Mouse (Mus musculus) limb, embryonic 11.5 days (tissue): ENCODE measurements around the gene Brms1. TPM values are rescaled to one million over a fixed set of nuclear protein-coding genes. Genes with fewer than 3 reads are reported as not detected.

Source experiments
- ATAC-seq: fragments of 200-750 bp; cut with Nextera tagmentation; 2 replicates; pipeline ENCODE4 v1.8.0; 2017; ENCODE audit warnings: low read depth; ENCODE audit not compliant: insufficient number of reproducible peaks, low FRiP score, low TSS enrichment
- DNase-seq: peaks from one replicate; pipeline ENCODE4 v3.0.0-alpha.2; 2015; ENCODE audit warnings: low spot score
- H3K27ac ChIP-seq: fragments of 300-500 bp; sonication (generic); replicated peaks from 2 replicates; pipeline ENCODE4 v1.5.1; 2014; ENCODE audit warnings: low read depth, mild to moderate bottlenecking, low read length
- H3K27me3 ChIP-seq: fragments of 300-500 bp; sonication (generic); 2 replicates; pipeline ENCODE4 v1.6.1; 2014; ENCODE audit warnings: mild to moderate bottlenecking, low read length, mixed read lengths; ENCODE audit not compliant: control insufficient read depth, insufficient read depth
- H3K36me3 ChIP-seq: fragments of 300-500 bp; sonication (generic); 2 replicates; pipeline ENCODE4 v1.6.1; 2014; ENCODE audit warnings: mild to moderate bottlenecking, low read length, moderate library complexity, mixed read lengths; ENCODE audit not compliant: control insufficient read depth, insufficient read depth
- H3K4me1 ChIP-seq: fragments of 300-500 bp; sonication (generic); 2 replicates; pipeline ENCODE4 v1.6.1; 2014; ENCODE audit warnings: low read length, mixed read lengths; ENCODE audit not compliant: control insufficient read depth, insufficient read depth
- H3K4me2 ChIP-seq: fragments of 300-500 bp; sonication (generic); 2 replicates; pipeline ENCODE4 v1.6.1; 2014; ENCODE audit warnings: low read depth, mild to moderate bottlenecking, moderate library complexity; ENCODE audit not compliant: severe bottlenecking
- H3K4me3 ChIP-seq: fragments of 300-500 bp; sonication (generic); 2 replicates; pipeline ENCODE4 v1.5.1; 2014; ENCODE audit warnings: low read depth, low read length
- H3K9ac ChIP-seq: fragments of 300-500 bp; sonication (generic); 2 replicates; pipeline ENCODE4 v1.6.1; 2014; ENCODE audit warnings: mild to moderate bottlenecking, low read length
- H3K9me3 ChIP-seq: fragments of 300-500 bp; sonication (generic); 2 replicates; pipeline ENCODE4 v1.6.1; 2016; ENCODE audit warnings: low read length; ENCODE audit not compliant: control insufficient read depth
- WGBS: fragments of 180-500 bp; shearing (Covaris S2); extraction: QIAGEN DNeasy Blood & Tissue Kit; methylation state at CpG from one replicate; pipeline ENCODE4 v1.1.7; 2014; 5-methylcytosine and 5-hydroxymethylcytosine counted together
- polyA plus RNA-seq: library from polyadenylated mRNA; unstranded; fragments of >200 nt; fragmentation: Nextera tagmentation; extraction: Ambion mirVana; gene quantifications from 2 replicates; pipeline ENCODE4 v1.2.1, GENCODE M21; 2014

The Brms1 gene
- polyA plus RNA-seq, 1 experiment from 2014 or later, result 61.2 TPM

DNA sequence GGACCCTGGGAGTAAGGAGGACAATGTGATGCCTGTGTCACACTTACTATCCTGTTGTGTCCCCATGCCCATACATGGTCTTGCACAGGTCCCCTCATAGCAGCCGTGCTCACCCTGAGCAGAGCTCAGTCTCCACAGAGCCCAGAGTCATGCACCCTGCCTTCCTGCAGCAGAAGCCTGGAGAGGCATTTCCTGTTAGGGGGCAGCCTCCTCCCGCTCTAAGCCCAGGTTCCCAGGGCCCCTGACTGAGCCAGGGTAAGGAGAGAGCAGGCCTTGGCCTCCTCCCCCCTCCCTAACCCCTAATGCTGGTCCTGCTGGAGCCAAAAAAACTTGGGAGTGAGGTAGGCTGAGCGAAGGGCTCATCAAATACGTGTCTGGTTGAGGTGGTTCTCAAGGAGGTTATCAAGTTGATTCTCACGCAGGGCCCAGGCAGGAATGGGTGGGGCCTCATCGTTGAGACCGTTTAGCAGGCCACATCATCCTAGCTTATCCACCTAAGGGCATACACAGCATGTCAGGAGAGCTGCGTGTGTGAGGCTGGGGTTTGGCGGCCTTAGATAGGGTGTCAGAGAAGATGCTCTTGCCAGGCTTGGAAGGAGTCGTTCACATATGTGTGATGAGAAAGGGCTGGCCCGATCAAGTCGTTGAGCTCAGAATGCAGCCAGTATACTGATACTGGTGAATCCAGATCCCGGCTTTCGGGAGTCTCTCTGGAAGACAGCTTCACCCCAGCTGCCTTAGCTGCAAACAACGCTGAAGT is 26.1 kb downstream of the Brms1 start:
- peak overlapping the region; percentile 57 for H3K4me3 ChIP-seq
- H3K9me3 ChIP-seq, result no peaks in the 10 kb centered on the region
- peak overlapping the region; percentile 87 for H3K27ac ChIP-seq
- DNase-seq, result peak; percentile 47
- peak overlapping the region; percentile 99 for H3K4me2 ChIP-seq
- 6% methylated on average over 15 of the region's 15 CpGs for WGBS
- no peaks in the 10 kb centered on the region; the same call in 1 of the 2 replicates for H3K36me3 ChIP-seq
- peak overlapping the region; percentile 77 for H3K9ac ChIP-seq
- peaks cover 53% of the 10 kb centered on the region for H3K4me1 ChIP-seq
- ATAC-seq, result no peak
- 0 out of 2 replicates have a peak, but pooled peaks cover 2% of the 10 kb centered on the region for H3K27me3 ChIP-seq

DNA sequence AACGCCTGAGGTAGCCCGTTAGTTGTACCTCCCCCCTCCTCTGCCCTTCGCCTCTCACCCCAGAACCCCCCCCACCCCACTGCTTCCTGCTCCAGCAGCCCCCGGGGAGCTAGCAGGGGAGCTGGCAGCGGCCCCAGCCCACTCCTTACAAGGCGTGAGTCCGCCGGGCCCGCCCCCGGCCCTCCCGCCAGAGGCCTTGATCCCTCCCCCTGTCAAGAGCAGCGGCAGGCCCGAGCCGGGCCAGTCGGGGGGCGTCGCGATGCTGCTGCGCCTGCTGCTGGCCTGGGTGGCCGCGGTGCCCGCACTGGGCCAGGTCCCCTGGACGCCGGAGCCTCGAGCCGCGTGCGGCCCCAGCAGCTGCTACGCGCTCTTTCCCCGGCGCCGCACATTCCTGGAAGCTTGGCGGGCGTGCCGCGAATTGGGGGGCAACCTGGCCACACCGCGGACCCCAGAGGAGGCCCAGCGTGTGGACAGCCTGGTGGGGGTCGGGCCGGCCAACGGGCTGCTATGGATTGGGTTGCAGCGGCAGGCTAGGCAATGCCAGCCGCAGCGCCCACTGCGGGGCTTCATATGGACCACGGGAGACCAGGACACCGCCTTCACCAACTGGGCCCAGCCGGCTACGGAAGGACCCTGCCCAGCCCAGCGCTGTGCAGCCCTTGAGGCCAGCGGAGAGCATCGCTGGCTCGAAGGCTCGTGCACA is 26.9 kb downstream of the Brms1 start, which contains the start of gene Cd248:
Gene Cd248, plus strand, starts transcription at position 212 of the 703 bp plus-strand sequence.
- Histone ChIP-seq H3K4me2 (peak within 1 kb of the TSS; percentile 99), H3K9me3 (no peaks in the 10 kb centered on the region), H3K27me3 (0 out of 2 replicates have a peak, but pooled peaks cover 2% of the 10 kb centered on the region), H3K9ac (peak within 1 kb of the TSS; percentile 77), H3K36me3 (no peaks in the 10 kb centered on the region; the same call in 1 of the 2 replicates), H3K4me3 (peak within 1 kb of the TSS; percentile 57), H3K4me1 (peaks cover 47% of the 10 kb centered on the region), H3K27ac (peak within 1 kb of the TSS; percentile 87)
- 1% methylated on average over 51 of the region's 56 CpGs for WGBS
- ATAC-seq (no peak), DNase-seq (peak; percentile 79)

DNA sequence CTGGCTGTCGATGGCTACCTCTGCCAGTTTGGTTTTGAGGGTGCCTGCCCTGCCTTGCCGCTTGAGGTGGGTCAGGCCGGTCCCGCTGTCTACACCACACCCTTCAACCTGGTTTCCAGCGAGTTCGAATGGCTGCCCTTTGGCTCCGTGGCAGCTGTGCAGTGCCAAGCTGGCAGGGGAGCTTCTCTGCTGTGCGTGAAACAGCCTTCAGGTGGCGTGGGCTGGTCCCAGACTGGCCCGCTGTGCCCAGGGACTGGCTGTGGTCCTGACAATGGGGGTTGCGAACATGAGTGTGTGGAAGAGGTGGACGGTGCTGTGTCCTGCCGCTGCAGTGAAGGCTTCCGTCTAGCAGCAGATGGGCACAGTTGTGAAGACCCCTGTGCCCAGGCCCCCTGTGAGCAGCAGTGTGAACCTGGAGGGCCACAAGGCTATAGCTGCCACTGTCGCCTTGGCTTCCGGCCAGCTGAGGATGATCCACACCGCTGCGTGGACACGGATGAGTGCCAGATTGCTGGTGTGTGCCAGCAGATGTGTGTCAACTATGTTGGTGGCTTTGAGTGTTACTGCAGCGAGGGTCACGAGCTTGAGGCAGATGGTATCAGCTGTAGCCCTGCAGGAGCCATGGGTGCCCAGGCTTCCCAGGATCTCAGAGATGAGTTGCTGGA is 27.5 kb downstream of the Brms1 start:
- Histone ChIP-seq H3K4me1 (peaks cover 47% of the 10 kb centered on the region), H3K36me3 (no peaks in the 10 kb centered on the region; the same call in 1 of the 2 replicates), H3K9ac (peak overlapping the region; percentile 77), H3K9me3 (no peaks in the 10 kb centered on the region), H3K4me2 (peak overlapping the region; percentile 99), H3K27me3 (0 out of 2 replicates have a peak, but pooled peaks cover 2% of the 10 kb centered on the region), H3K4me3 (peak overlapping the region; percentile 57), H3K27ac (no peak overlapping the region; the same call in 1 of the 2 replicates)
- WGBS, result 38% methylated on average over 21 of the region's 21 CpGs
- no peak for DNase-seq
- ATAC-seq, result no peak

DNA sequence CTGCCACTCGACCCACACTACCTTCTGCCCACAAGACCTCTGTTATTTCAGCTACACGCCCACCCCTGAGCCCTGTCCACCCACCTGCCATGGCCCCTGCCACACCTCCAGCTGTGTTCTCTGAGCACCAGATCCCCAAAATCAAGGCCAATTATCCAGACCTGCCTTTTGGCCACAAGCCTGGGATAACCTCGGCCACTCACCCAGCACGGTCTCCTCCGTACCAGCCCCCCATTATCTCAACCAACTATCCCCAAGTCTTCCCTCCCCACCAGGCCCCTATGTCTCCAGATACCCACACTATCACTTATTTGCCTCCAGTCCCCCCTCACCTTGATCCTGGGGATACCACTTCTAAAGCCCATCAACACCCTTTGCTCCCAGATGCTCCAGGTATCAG is 28.3 kb downstream of the Brms1 start:
- Histone ChIP-seq H3K27me3 (0 out of 2 replicates have a peak, but pooled peaks cover 2% of the 10 kb centered on the region), H3K4me1 (peaks cover 47% of the 10 kb centered on the region), H3K9ac (no peak overlapping the region; the same call in 1 of the 2 replicates)

DNA sequence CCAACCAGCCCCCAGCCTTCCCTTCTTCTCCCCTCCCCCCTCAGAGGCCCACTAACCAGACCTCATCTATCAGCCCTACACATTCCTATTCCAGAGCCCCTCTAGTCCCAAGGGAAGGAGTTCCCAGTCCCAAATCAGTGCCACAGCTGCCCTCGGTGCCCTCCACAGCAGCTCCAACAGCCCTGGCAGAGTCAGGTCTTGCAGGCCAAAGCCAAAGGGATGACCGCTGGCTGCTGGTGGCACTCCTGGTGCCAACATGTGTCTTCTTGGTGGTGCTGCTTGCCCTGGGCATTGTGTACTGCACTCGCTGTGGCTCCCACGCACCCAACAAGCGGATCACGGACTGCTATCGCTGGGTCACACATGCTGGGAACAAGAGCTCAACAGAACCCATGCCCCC is 28.8 kb downstream of the Brms1 start:
- Histone ChIP-seq H3K4me1 (peaks cover 44% of the 10 kb centered on the region), H3K27ac (peak overlapping the region; percentile 98), H3K4me2 (peak overlapping the region; percentile 99), H3K9me3 (no peaks in the 10 kb centered on the region), H3K36me3 (no peaks in the 10 kb centered on the region; the same call in 1 of the 2 replicates), H3K27me3 (0 out of 2 replicates have a peak, but pooled peaks cover 2% of the 10 kb centered on the region), H3K4me3 (peak overlapping the region; percentile 0; the same call in 1 of the 2 replicates), H3K9ac (no peak overlapping the region)
- ATAC-seq, result no peak
- DNase-seq, result no peak
- WGBS, result 81% methylated on average over 7 of the region's 7 CpGs

More for the DNA sequence above, 28.3 kb downstream of the Brms1 start:
- Histone ChIP-seq H3K9me3 (no peaks in the 10 kb centered on the region), H3K36me3 (no peaks in the 10 kb centered on the region; the same call in 1 of the 2 replicates), H3K4me3 (0 out of 2 replicates have a peak overlapping the region, but pooled peaks have one; percentile 0), H3K4me2 (peak overlapping the region; percentile 99), H3K27ac (0 out of 2 replicates have a peak overlapping the region, but pooled peaks have one; percentile 98)
- DNase-seq, result no peak
- WGBS, result 73% methylated on average over 5 of the region's 5 CpGs
- ATAC-seq, result no peak

DNA sequence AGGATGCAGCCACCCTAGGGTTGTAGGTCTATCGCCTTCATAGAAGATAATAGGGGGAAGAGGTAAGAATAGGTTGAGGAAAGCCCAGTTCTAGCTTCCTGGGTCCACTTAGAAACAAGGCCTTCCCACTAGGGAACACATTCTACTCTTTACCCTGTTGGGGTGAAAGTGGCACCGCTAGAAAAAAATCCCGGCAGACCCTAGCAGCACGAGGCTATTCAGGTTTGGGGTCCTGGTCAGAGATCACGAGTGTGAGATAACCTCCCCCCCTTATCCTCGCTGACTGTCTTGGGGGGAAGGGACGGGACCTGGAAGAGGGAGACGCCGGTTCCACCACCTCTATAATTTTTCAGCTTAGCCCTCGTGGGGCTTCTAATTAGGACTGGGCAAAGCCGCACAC is 29.9 kb downstream of the Brms1 start:
- WGBS, result 3% methylated on average over 11 of the region's 11 CpGs
- no peaks in the 10 kb centered on the region for H3K9me3 ChIP-seq
- peak overlapping the region; percentile 99 for H3K4me2 ChIP-seq
- peaks cover 44% of the 10 kb centered on the region for H3K4me1 ChIP-seq
- DNase-seq (no peak), ATAC-seq (no peak)
- H3K27me3 ChIP-seq, result 0 out of 2 replicates have a peak, but pooled peaks cover 2% of the 10 kb centered on the region
- H3K36me3 ChIP-seq, result no peaks in the 10 kb centered on the region; the same call in 1 of the 2 replicates
- peak overlapping the region; percentile 58 for H3K9ac ChIP-seq
- H3K4me3 ChIP-seq, result peak overlapping the region; percentile 37
- H3K27ac ChIP-seq, result peak overlapping the region; percentile 98

DNA sequence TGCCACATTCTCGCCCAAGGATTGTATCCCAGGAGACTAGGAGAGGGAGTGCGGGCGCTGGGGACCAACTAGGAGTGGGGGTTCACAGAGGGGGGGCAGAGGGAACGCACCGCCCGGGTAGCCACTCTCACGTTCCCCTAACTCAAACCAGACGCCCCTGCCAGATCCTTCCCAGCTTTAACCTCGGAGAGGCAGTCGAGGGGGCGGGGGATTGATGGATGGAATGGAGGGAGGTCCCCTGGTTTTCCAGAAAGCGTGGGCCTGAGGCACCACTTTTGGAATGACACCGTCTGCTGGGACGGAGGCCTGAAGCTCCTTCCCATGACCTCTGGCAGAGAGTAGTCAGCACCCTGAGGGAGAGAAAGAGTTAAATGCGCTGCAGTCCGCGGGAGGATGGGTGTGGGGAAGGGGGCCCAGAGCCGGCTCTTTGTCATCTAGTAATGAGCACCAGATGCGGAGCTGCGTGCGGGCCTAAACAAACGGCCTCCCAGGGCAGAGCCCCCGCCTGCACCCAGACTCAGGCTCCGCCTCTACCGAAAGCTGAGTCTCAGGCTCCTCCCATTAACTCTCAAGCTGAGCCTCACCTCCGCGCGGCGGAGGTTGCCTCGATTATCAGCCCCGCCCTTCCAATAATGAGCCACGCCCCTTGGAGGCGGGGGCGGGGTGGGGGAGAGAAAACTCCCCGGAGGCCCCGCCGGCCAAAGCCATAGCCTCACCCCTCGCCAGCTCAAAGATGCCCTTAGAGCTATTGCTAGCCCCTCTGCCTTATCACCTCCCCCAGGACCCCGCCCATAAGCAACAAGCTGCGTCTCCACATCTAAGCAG is 30.6 kb downstream of the Brms1 start:
- peak overlapping the region; percentile 99 for H3K4me2 ChIP-seq
- 0 out of 2 replicates have a peak, but pooled peaks cover 2% of the 10 kb centered on the region for H3K27me3 ChIP-seq
- WGBS, result under 1% methylated on average over 40 of the region's 40 CpGs
- peaks cover 44% of the 10 kb centered on the region for H3K4me1 ChIP-seq
- ATAC-seq (peak; percentile 92), DNase-seq (peak; percentile 96)
- no peaks in the 10 kb centered on the region; the same call in 1 of the 2 replicates for H3K36me3 ChIP-seq
- no peaks in the 10 kb centered on the region for H3K9me3 ChIP-seq
- peak overlapping the region; percentile 98 for H3K27ac ChIP-seq
- H3K4me3 ChIP-seq, result peak overlapping the region; percentile 37
- H3K9ac ChIP-seq, result peak overlapping the region; percentile 58
